Mouse (Mus musculus) E14TG2a.4 (cell line): ENCODE data around the gene Jun.

Source experiments
- CTCF ChIP-seq: conservative IDR thresholded peaks from 2 replicates; pipeline ENCODE4 v1.5.1; 2014; ENCODE audit warnings: low read length
- POU5F1 ChIP-seq: IDR thresholded peaks from 2 replicates; pipeline ENCODE4 v1.6.1; 2014; ENCODE audit warnings: low read length, borderline replicate concordance

DNA sequence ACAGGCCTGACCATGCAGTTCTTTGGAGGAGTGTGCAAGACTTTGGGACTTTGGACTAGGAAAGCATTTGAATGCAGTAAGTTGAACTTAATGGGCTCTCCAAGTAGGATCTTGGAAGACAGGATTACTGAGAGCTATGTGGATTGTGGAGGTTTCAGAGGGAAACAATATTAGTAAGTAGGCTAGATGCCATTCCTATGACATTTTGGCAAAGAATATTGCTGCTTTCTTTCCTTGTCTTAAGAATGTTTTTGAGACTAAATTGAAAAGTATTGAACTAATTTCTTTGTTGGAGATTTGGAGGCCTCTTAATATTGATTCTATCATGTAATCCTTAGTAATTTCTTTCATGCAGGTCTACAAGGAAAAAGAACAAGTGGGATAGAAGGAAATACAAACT lies 39.8 kb downstream of the Jun start:
- TF ChIP-seq CTCF (no peak), POU5F1 (no peak)
